Mouse (Mus musculus): ENCODE measurements around the gene Gm28870.
"Not testable (repeated sequence)": the region's sequence is repeated elsewhere in the genome, so short reads cannot be mapped to it uniquely, and the experiment has no call there.

Gene Gm28870

GRCm38 (mm10) chrY:50096976-50097375 is at the start of gene Gm28870:
Gene Gm28870, plus strand, starts transcription at chrY:50097276.
- DNase-seq (ENCODE audit: low spot score in 2 of 2): not testable (repeated sequence)
